Mouse (Mus musculus): ENCODE results near the gene Tjp3.
"Not testable (repeated sequence)": the region's sequence is repeated elsewhere in the genome, so short reads cannot be mapped to it uniquely, and the experiment has no call there.

Gene Tjp3

DNA sequence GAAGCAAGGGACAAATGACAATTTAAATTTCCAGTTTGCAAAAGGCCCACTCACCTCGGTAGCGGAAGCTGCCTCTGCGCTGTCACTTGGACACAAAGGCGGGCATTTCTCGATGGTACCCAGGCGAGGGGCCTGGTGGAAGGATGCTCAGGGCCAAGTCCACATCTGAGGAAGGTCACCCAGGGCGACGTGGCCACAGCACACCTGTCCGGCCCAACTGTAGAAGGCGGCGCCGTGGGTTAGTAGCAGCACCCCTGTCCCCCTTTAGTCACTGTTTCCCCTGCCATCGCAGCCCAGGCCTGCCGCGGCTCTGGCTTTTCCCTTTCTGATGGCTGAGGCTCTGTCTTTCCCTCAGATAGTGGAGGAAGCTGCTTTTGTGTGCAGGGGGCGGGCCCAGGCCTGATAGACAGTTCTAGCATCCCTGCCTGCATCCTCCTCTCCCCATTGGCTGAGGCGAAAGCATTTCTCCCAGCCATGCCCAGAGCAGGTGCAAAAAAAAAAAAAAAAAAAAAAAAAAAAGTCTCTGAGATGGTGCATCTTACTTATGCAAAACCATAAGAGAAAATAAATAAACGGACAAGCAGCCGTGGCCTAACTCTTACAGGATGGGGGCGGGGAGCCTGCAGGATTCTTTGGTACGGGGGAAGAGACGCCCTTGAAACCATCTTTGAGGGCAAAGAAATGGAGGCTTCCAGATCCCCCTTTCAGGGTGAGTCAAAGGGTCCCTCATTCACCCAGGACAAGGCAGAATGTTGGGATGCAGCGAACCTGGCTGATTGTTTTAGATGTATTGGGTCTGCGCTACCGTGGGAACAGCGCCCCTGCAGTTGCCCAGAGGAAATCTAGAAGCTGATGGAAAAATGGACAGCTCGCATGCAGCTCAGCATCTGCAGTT, 60.7 kb downstream of the Tjp3 start, which contains the start of gene Atcay:
Gene Atcay (minus strand): TSS at position 396 of the 895 bp plus-strand sequence.
- DNase-seq = peak; percentile 24

GRCm38 (mm10) chr10:81229735-81230437, 61.5 kb downstream of the Tjp3 start:
- no peak for DNase-seq

GRCm38 (mm10) chr10:81223731-81224130, 67.7 kb downstream of the Tjp3 start:
- not testable (repeated sequence) for DNase-seq
